Mouse (Mus musculus) kidney, adult 8-10 months (tissue): ENCODE data around the gene Ttc9c.

Source experiments
- DNase-seq, 2 experiments: peaks; one replicate each; pipeline ENCODE4 v3.0.0; 2022

Ttc9c gene

GRCm38 (mm10) chr19:8829660-8830059 is 10.5 kb upstream of the Ttc9c start, which contains the start of gene AC129217.1:
Gene AC129217.1 (plus strand): TSS chr19:8829773.
- no peak for DNase-seq

GRCm38 (mm10) chr19:8822696-8823095 is 3.6 kb upstream of the Ttc9c start:
- no peak for DNase-seq

- DNase-seq: peak; percentile 65 to 74
Measured at GRCm38 (mm10) chr19:8821146-8821545, 2.0 kb upstream of the Ttc9c start.

- no peak for DNase-seq
Measured at GRCm38 (mm10) chr19:8820424-8820956, 1.4 kb upstream of the Ttc9c start.

- DNase-seq: peak; percentile 98 to 99
Measured at GRCm38 (mm10) chr19:8819596-8820423, 677 bp upstream of the Ttc9c start, which contains the start of gene Hnrnpul2. Gene Hnrnpul2 (plus strand): TSS chr19:8820010.

- DNase-seq: no peak
Measured at GRCm38 (mm10) chr19:8818301-8818798, 783 bp downstream of the Ttc9c start.

GRCm38 (mm10) chr19:8817001-8817400 is 2.1 kb downstream of the Ttc9c start:
- no peak for DNase-seq

- peak in 1 of 2 experiments; percentile 60 for DNase-seq
Measured at GRCm38 (mm10) chr19:8815812-8816211, 3.3 kb downstream of the Ttc9c start.

GRCm38 (mm10) chr19:8806810-8807209 is 12.3 kb downstream of the Ttc9c start:
- no peak for DNase-seq

- no peak for DNase-seq
Measured at GRCm38 (mm10) chr19:8803879-8804660, 15.1 kb downstream of the Ttc9c start.

- no peak for DNase-seq
Measured at GRCm38 (mm10) chr19:8803204-8803780, 15.8 kb downstream of the Ttc9c start.

- peak; percentile 96 to 98 for DNase-seq
Measured at GRCm38 (mm10) chr19:8802130-8802821, 16.9 kb downstream of the Ttc9c start, which contains the start of gene Zbtb3. Gene Zbtb3 (plus strand): TSS chr19:8802555.

GRCm38 (mm10) chr19:8798947-8799315 is 20.2 kb downstream of the Ttc9c start:
- no peak for DNase-seq

- DNase-seq: peak; percentile 93
Measured at GRCm38 (mm10) chr19:8798264-8798946, 20.7 kb downstream of the Ttc9c start, which contains the start of gene Polr2g. Gene Polr2g (minus strand): TSS chr19:8798577.

- no peak for DNase-seq
Measured at GRCm38 (mm10) chr19:8790171-8790570, 29.0 kb downstream of the Ttc9c start.

GRCm38 (mm10) chr19:8789171-8789570 is 30.0 kb downstream of the Ttc9c start:
- no peak for DNase-seq

- DNase-seq: no peak
Measured at GRCm38 (mm10) chr19:8788521-8788920, 30.6 kb downstream of the Ttc9c start.

GRCm38 (mm10) chr19:8786008-8786781 is 32.9 kb downstream of the Ttc9c start, which contains the start of gene Taf6l:
Gene Taf6l (minus strand): TSS chr19:8786417.
- DNase-seq: peak; percentile 97 to 98

GRCm38 (mm10) chr19:8774951-8775421 is 44.1 kb downstream of the Ttc9c start:
- DNase-seq: peak; percentile 26 to 27

- DNase-seq: peak; percentile 92 to 96
Measured at GRCm38 (mm10) chr19:8774086-8774835, 44.9 kb downstream of the Ttc9c start, which contains the start of gene Tmem179b. Gene Tmem179b (minus strand): TSS chr19:8774467.
